23 mouse cellular contexts compared by ENCODE assay signal in genomic region chr1:63192306-63193065, GRCm38 (mm10). TPM values are rescaled to one million over a fixed set of nuclear protein-coding genes. Genes with fewer than 3 reads are reported as not detected.
DNase-seq lines count a peak whose midpoint lies in the region; ATAC-seq and TF ChIP-seq lines count a peak whose summit lies in the region.
"Had no signal": no experiment of that assay in that cellular context is flagged by ENCODE, and none has a peak within 500 bp of the region (broad histone marks: within the 10 kb centered on the region; RNA-seq: fewer than 3 reads in every experiment).

No protein-coding gene starts in this region.

- no peak for TF ChIP-seq POLR2A in kidney, adult 2 months (IDR thresholded peaks at IDR 0.05; ENCODE audit: low read depth, low read length)

- no peak overlapping the region for H3K27ac ChIP-seq in kidney, adult 2 months (ENCODE audit: insufficient read depth, low read depth, low read length)
- no peak overlapping the region for H3K27ac ChIP-seq in stomach, postnatal 0 days (replicated peaks)
- H3K27ac ChIP-seq: embryonic facial prominence, embryonic 15.5 days; forebrain, embryonic 10.5 days; gastrocnemius, adult 2 months; hindbrain, embryonic 10.5 days; hindbrain, embryonic 14.5 days had no signal

- no peaks in the 10 kb centered on the region for H3K4me1 ChIP-seq in kidney, adult 2 months (ENCODE audit: control insufficient read depth, insufficient read depth, low read length)
- H3K4me1 ChIP-seq in stomach, postnatal 0 days (replicated peaks; ENCODE audit: control insufficient read depth, insufficient read depth): no peaks in the 10 kb centered on the region
- H3K4me1 ChIP-seq: embryonic facial prominence, embryonic 15.5 days; hindbrain, embryonic 10.5 days had no signal

- no peak for TF ChIP-seq EP300 in stomach, postnatal 0 days (optimal IDR thresholded peaks at IDR 0.05)

- H3K9me3 ChIP-seq in stomach, postnatal 0 days (ENCODE audit: control insufficient read depth, low read length): no peaks in the 10 kb centered on the region
- H3K9me3 ChIP-seq: embryonic facial prominence, embryonic 15.5 days; forebrain, embryonic 10.5 days; G1E; hindbrain, embryonic 10.5 days had no signal

- no peak for TF ChIP-seq CTCF in kidney, adult 2 months (conservative IDR thresholded peaks at IDR 0.05; ENCODE audit: insufficient read depth, insufficient read length, low read depth, low read length)
- TF ChIP-seq CTCF in stomach, postnatal 0 days (IDR thresholded peaks at IDR 0.05; ENCODE audit: low read depth): no peak

- peak; percentile 43 for DNase-seq in kidney, adult 2 months
- no peak for DNase-seq in kidney, postnatal 25 days
- peak; percentile 8 to 18 for DNase-seq in kidney, postnatal 36 days
- DNase-seq in kidney, adult 11 months: no peak
- DNase-seq in NIH3T3 (ENCODE audit: low read depth): peak; percentile 70
- DNase-seq in stomach, postnatal 0 days (ENCODE audit: low spot score): no peak
- no peak for DNase-seq in spleen, postnatal 10 days (ENCODE audit: low spot score in 2 of 2)
- DNase-seq: adrenal gland, postnatal 14 days; B cell, adult 2 months; cerebellum, adult 11-12 months; cerebellum, adult 9-10 months; cerebellum, postnatal 25 days; gastrocnemius, adult 2 months; gastrocnemius, postnatal 25 days; heart, postnatal 10 days had no signal

- H3K4me2 ChIP-seq in stomach, postnatal 0 days (replicated peaks; ENCODE audit: low read depth): no peak overlapping the region
- H3K4me2 ChIP-seq: embryonic facial prominence, embryonic 15.5 days; hindbrain, embryonic 14.5 days had no signal

- H3K9ac ChIP-seq in stomach, postnatal 0 days (ENCODE audit: low read length): no peak overlapping the region
- H3K9ac ChIP-seq: embryonic facial prominence, embryonic 15.5 days; hindbrain, embryonic 14.5 days had no signal

- 59% methylated on average over 11 of the region's 11 CpGs for WGBS in kidney, adult 2 months
- WGBS in stomach, postnatal 0 days: 73% methylated on average over 11 of the region's 11 CpGs

- no peaks in the 10 kb centered on the region for H3K36me3 ChIP-seq in kidney, adult 2 months (ENCODE audit: control insufficient read depth, insufficient read depth, low read length)
- no peaks in the 10 kb centered on the region for H3K36me3 ChIP-seq in stomach, postnatal 0 days (ENCODE audit: control insufficient read depth, insufficient read depth, low read length)
- H3K36me3 ChIP-seq: embryonic facial prominence, embryonic 15.5 days; forebrain, embryonic 10.5 days; G1E; hindbrain, embryonic 10.5 days had no signal

- H3K27me3 ChIP-seq in kidney, adult 2 months (replicated peaks; ENCODE audit: control insufficient read depth, insufficient read depth, low read length): no peaks in the 10 kb centered on the region
- H3K27me3 ChIP-seq in stomach, postnatal 0 days (ENCODE audit: control insufficient read depth, insufficient read depth, low read length): no peaks in the 10 kb centered on the region
- H3K27me3 ChIP-seq: embryonic facial prominence, embryonic 15.5 days had no signal

- H3K4me3 ChIP-seq in kidney, adult 2 months (ENCODE audit: insufficient read depth, low read depth, low read length): no peak overlapping the region
- H3K4me3 ChIP-seq in stomach, postnatal 0 days (ENCODE audit: low read depth, low read length): no peak overlapping the region
- H3K4me3 ChIP-seq: embryonic facial prominence, embryonic 15.5 days; erythroblast, embryonic 14.5 days; forebrain, embryonic 10.5 days; gastrocnemius, adult 2 months; hindbrain, embryonic 10.5 days had no signal

- ATAC-seq in stomach, postnatal 0 days (ENCODE audit: low FRiP score, low TSS enrichment): 0 out of 2 replicates have a peak, but pooled peaks have one; percentile 18
- ATAC-seq: CD4-positive, CD25-positive, alpha-beta regulatory T cell, adult 4 months; forebrain, embryonic 14.5 days had no signal

RNA-seq across cellular contexts. Expression of gene Ndufs1, which starts 15.9 kb away (rescaled TPM):
- polyA plus RNA-seq in kidney, adult 2 months (2012; rRNA removed): 116 and 163 TPM in 2 replicates
- 86.5 and 90.7 TPM in 2 replicates for polyA plus RNA-seq in stomach, postnatal 0 days (2015; fragmentation: Nextera tagmentation; extraction: Ambion mirVana)

RNA-seq across cellular contexts. Expression of gene Eef1b2, which starts 15.9 kb away (rescaled TPM):
- polyA plus RNA-seq in kidney, adult 2 months (2012; rRNA removed): 215 and 216 TPM in 2 replicates
- polyA plus RNA-seq in stomach, postnatal 0 days (2015; fragmentation: Nextera tagmentation; extraction: Ambion mirVana): 427 and 438 TPM in 2 replicates

RNA-seq across cellular contexts. Expression of gene Gpr1, which starts 21.9 kb away (rescaled TPM):
- polyA plus RNA-seq in kidney, adult 2 months (2012; rRNA removed): 0.05 and 0.06 TPM in 2 replicates
- polyA plus RNA-seq in stomach, postnatal 0 days (2015; fragmentation: Nextera tagmentation; extraction: Ambion mirVana): 0.05 and 0.11 TPM in 2 replicates
- polyA plus RNA-seq: CD4-positive, CD25-positive, alpha-beta regulatory T cell, adult 4 months; erythroblast, embryonic 14.5 days had no signal

Comparison
In these comparisons a context has a peak if more than half of its experiments do, and no peak if none do; other contexts are left out.
1. DNase-seq: peak in kidney, adult 2 months (single experiment), kidney, postnatal 36 days (2 of 2) and NIH3T3 (single experiment); none in kidney, postnatal 25 days (0 of 2), kidney, adult 11 months (single experiment), stomach, postnatal 0 days (single experiment) and spleen, postnatal 10 days (0 of 2).